Mouse (Mus musculus) left cerebral cortex, postnatal 14 days (tissue): ENCODE results near the gene Unk. TPM values are rescaled to one million over a fixed set of nuclear protein-coding genes. Genes with fewer than 3 reads are reported as not detected.

Experiments
- DNase-seq, 2 experiments: peaks; one replicate each; pipeline ENCODE4 v3.0.0; 2021 to 2022; ENCODE audit warnings: low spot score in 2 of 2, mixed read lengths in 1 of 2
- intact Hi-C: fragments of 180-260 bp; cut with DNase I; formaldehyde crosslinking; loops from one replicate; pipeline ENCODE4 v1.15.1; 2025
- total RNA-seq, 2 experiments: library from RNA; stranded (reverse); gene quantifications; 2 replicates each; pipeline ENCODE4 v1.2.3; 2021

The Unk gene
- total RNA-seq, 2 experiments from 2014 or later, result 23.8 to 25.5 TPM

GRCm38 (mm10) chr11:116098711-116099460, 68.8 kb downstream of the Unk start:
- intact Hi-C loops, result no loop called here
- DNase-seq, result no peak

- no peak for DNase-seq
- intact Hi-C loops, result no loop called here
Observed at GRCm38 (mm10) chr11:116099462-116099861, 69.3 kb downstream of the Unk start.

DNA sequence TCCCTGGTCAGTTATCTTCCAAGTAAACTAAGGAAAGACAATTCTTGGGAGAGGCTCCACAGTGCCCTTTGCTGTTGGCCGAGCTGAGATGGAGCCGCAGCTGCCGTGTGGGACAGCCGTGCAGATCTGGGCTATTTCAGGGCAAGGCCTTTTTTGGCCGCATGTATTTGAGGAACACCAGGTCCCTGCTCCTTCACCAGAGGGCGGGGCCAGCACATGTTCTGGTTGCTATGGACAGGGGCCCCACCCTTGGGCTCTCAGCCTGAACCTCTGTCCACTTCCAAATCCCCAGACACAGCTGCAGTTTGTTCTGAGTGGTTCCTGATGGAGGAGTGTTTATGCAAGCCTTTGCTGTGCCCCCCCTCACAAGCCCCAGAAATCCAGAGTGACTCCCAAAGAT, 70.3 kb downstream of the Unk start:
- intact Hi-C loops, result no loop called here
- no peak for DNase-seq

DNA sequence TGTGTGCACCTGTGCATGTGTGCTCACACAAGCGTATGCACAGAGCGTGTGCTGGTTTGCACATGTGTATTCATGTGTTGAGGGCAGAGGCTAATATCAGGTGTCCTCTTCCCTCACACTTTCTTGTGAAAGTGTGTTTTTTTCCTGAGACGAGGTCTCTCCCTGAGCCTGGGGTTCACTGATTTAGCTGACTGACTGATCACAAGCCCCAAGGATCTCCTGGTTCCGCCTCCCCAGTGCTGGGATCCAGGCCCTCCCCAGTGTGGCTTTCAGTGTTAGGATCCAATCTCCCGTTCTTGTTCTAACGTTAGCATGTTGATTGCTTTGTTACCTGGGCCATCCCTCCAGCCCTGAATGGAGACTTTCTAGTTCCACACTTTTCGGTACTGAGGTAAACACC, 70.7 kb downstream of the Unk start:
- intact Hi-C loops, result no loop called here

DNA sequence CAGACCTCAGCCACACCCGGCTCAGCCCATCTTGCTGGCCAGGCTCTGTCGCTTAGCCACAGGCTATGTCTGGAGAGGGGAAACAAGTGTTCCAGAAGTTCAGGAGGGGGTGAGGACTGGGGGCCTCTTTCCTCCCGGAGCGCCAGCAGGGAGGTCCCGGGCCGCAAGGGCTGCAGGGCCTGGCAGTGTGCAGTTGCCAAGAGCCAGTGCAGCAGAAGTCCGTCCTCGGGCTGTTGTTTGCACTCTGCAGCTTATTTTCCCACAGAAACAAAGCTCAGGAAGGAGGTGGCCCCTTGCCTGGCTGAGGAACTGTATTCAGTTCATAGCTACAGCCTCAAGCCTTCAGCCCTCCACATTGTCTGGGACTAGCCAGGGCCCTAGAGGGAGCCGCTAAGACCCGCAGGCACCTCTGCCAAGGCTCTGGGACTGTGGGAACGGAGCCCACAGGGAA, 71.8 kb downstream of the Unk start:
- intact Hi-C loops, result no loop called here
- no peak for DNase-seq

More for the DNA sequence above, 70.7 kb downstream of the Unk start:
- no peak for DNase-seq

DNA sequence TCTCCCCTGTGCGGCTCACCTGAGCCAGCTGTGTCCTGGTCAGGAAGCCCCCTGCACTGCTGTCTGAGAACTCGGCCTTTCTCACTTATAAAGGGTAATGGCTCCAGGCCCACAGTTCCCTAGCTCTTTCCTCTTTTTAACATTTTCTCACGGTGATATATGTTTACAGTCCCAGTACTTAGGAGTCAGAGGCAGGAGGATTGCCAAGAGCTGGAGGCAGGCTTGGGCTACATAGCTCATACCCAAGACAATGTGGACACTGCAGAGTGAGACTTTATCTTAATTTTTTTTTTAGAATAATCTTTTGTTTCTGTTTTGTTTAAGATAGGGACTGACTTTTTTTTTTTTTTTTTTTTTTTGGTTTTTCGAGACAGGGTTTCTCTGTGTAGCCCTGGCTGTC, 72.3 kb downstream of the Unk start:
- no peak for DNase-seq
- intact Hi-C loops, result no loop called here

DNA sequence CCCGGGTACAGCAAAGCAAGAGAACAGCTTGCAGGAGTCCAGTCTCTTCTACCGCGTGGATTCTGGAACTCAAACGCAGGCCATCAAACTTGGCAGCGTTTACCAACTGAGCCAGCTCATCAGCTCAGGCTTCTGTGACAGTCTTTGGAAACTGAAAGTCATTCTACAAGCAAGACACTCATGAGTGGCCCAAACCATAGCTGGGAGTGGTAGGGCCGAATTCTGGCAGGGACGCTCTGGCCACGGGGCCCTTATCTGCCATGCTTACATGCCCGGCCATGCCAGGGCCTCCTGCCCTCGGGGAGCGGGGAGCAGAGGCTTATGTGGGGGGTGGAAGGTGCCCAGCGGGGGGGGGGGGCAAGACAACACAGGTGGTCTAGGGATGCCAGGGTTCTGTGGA, 73.5 kb downstream of the Unk start:
- no peak for DNase-seq
- intact Hi-C loops, result no loop called here

DNA sequence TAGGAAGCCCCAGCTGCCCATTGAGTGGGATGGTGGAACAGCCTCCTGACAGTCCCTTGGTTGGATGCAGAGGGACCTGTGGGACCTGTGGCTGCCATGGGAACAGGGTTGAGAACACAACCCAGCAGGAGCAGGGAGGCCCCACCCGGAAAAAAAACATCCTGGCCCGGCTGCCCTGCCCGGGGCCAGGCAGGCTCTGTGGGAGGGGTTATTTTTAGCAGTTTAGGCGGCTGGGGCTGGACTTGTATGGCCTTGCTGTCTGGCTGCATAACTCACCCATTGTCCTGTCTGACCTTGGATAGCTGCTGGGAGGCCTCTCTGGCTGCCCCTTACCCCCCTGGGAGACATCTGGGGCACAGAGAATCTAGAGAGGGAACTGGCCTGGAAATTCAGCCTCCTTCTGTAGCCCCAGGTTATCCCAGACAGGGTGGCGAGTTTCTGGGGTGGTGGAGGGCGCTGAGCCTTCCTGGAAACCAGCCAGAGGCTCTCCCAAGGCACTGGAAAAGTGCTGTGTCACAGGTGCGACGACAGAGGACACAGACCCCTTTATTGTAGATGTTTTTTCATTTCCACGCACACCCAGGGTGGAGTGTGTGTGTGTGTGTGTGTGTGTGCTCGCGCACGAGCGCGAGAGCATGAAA, 74.0 kb downstream of the Unk start:
- no peak for DNase-seq
- intact Hi-C loops, result no loop called here

DNA sequence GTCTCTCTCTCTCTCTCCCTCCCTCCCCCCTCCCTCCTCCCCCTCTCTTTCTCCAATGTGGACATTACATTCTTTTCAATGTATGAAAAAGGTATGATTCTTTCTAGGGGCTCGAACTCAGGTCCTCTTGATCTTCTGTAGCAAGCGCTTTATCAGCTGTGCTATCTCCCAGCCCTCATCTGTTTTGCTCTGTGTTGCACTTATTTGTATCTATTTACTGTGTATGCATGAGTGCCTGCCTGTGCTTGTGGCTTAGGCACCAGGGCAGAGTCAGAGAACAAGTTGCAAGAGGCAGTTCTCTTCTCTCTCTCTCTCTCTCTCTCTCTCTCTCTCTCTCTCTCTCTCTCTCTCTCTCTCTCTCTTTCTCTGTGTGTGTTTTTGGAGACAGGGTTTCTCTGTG, 74.9 kb downstream of the Unk start:
- no peak for DNase-seq
- intact Hi-C loops, result no loop called here

DNA sequence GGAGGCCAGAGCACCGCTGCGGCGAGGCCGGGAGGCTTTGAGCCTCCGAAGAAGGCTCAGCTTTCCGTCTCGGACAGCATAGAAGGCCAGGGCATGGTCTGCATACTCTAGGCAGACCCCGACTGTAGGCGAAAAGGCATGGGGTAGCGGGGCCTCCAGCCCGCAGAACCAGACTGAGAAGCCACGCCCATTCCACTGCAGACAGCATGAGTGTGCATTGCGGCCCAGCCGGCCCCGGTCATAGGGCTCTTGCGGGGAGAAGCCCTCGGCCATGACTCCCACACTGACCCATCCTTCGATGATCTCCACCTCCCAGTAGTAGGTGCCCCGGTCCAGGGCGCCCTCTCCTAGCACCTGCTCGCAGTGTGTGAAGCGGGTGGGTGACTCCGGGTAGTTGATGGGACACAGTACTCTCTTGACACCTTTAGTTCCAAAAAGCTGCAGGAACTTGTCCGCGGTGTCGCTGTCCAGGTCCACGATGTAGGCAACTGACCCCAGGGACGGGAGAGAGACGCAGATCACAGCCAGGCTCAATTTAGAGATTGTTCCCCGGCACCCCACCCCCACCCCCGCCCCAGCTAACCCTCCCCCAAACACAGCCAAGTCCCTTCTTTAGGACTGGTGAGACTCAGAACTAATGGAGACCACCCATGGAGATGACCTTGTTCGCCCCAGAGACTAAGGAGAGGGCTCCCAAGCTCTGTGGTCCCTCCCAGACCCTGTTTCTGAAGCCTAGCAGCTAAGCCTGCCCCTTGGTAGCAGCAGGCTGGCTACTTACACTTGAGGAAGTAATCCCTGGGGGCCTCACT, 76.2 kb downstream of the Unk start:
- intact Hi-C loops, result no loop called here
- DNase-seq, result no peak

- no peak for DNase-seq
- intact Hi-C loops, result no loop called here
Observed at GRCm38 (mm10) chr11:116106963-116107776, 77.0 kb downstream of the Unk start.

GRCm38 (mm10) chr11:116107777-116108285, 77.7 kb downstream of the Unk start:
- intact Hi-C loops, result no loop called here
- no peak for DNase-seq

GRCm38 (mm10) chr11:116108464-116109137, 78.5 kb downstream of the Unk start:
- DNase-seq, result no peak
- intact Hi-C loops, result no loop called here

DNA sequence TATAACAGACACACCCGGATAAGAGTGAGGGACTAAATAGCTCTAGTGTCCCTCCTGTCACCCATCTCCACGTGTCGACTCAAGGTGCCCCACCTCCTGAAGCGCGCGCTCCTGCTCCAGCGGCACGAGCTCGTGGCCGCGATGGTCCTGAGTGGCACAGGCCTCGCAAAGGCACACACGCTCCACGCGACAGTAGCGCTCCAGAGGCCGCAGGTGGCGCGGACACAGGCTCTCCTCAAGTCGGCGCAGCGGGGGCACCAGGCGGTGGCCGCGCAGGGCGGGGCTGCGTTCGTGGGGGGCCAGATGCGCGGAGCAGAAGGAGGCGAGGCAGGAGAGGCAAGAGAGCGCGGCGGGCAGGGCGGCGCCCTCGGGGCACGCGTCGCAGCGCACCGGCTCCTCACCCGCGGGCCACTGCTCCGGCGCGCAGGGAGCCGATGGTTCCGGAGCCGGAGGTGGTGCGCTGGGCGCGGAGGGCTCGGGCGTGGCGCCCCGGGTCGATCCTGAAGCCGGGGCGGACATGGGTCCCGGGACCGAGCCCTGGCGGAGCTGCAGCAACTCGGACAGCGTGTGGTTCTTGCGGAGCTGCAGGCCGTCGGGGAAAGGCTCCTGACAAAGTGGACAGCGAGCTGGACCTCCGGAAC, 79.4 kb downstream of the Unk start:
- intact Hi-C loops, result no loop called here

DNA sequence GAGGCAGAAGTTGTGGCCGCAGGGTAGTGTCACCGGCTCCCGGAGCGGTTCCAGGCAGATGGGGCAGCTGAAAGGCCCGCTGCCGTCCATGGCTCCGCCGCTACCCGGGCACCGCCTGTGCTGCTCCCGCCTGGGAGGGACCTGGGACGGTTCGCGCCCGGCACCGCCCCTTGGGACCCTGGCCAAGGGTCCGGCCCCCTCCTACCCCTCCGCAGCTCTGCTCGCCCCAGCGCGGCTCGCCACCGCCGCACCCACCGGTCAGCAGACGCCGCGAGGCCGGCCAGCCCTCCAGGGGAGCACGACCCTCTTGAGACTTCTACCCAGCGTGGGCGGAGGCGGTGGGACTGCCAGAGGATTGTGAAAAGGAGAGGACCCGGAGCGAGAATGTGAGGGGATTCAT, 80.0 kb downstream of the Unk start:
- no peak for DNase-seq
- intact Hi-C loops, result no loop called here

More for the DNA sequence above, 79.4 kb downstream of the Unk start:
- DNase-seq, result no peak

GRCm38 (mm10) chr11:116110540-116110939, 80.4 kb downstream of the Unk start:
- DNase-seq, result no peak
- intact Hi-C loops, result no loop called here
